Mouse (Mus musculus) layer of hippocampus, postnatal 10 days (tissue): ENCODE results near the gene Apba1. TPM values are rescaled to one million over a fixed set of nuclear protein-coding genes. Genes with fewer than 3 reads are reported as not detected.

Experiments used
- DNase-seq, 2 experiments: peaks; one replicate each; pipeline ENCODE4 v3.0.0; 2021; ENCODE audit warnings: low spot score in 2 of 2
- total RNA-seq, 2 experiments: library from RNA; stranded (reverse); gene quantifications; 2 replicates each; pipeline ENCODE4 v1.2.3; 2021

The Apba1 gene
- total RNA-seq, 2 experiments from 2014 or later = 214 to 218 TPM

DNA sequence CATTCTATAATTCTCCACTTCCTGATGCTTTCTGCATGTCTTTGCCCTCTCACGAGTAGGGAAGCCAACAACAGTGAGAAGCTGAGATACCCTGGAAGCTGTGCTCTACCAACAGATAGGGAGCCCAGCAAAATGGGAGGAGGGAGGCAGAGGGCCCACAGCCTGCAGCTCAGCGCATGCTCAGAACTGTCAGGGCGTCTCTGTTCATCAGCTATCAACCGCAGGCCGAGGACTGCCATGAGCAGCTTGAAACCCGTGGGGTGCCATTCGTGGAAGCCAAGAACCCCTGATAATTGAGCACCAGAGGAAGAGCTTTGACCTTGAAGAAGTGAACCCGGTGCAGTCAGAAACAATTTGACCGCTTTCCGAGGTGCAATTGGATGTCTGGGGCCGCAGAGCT is 108.4 kb downstream of the Apba1 start:
- no peak for DNase-seq

DNA sequence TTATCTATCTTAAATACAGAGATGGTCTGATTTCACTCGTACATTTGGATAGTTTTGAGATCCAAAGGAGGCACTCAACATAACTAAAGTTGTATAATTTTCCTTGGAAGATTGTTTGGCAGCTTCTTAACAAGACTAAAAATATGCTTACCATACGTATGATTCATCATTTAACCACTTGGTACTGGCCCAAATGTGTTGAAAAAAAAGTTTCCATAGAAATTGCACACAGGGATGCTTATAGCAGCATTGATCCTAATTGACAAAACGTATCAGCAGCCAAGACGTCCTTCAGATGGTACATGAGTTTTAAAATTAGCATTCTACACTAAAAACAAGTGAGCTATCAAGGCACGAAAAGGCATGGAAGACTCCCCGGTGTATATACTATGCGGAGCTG is 108.9 kb downstream of the Apba1 start:
- no peak for DNase-seq

GRCm38 (mm10) chr19:23874502-23874901 is 115.8 kb downstream of the Apba1 start:
- DNase-seq = no peak

GRCm38 (mm10) chr19:23875819-23876218 is 117.1 kb downstream of the Apba1 start:
- DNase-seq = no peak

- DNase-seq = peak; percentile 71
These were observed 121.2 kb downstream of the Apba1 start for GRCm38 (mm10) chr19:23879862-23880261.

GRCm38 (mm10) chr19:23886169-23886568 is 127.5 kb downstream of the Apba1 start:
- no peak for DNase-seq

DNA sequence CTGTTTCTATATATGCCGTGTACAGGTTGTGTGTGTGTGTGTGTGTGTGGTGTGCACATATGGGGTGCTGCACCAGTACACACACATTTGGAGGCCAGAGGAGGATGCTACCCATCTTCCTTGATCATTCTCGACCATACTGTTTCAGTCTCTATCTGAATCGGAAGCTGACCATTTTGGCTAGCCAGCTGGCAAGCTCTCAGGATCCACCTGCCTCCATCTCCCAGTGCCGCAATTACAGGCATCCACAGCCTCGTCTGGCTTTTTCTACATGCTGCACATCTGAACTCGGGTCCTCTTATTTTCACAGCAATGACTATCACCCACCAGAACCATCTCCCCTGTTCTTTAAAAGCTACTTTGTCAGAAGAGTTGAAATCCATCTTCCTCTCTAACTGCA is 132.7 kb downstream of the Apba1 start:
- no peak for DNase-seq

- DNase-seq = peak; percentile 27 to 38
These were observed 133.9 kb downstream of the Apba1 start for GRCm38 (mm10) chr19:23892633-23893032.

DNA sequence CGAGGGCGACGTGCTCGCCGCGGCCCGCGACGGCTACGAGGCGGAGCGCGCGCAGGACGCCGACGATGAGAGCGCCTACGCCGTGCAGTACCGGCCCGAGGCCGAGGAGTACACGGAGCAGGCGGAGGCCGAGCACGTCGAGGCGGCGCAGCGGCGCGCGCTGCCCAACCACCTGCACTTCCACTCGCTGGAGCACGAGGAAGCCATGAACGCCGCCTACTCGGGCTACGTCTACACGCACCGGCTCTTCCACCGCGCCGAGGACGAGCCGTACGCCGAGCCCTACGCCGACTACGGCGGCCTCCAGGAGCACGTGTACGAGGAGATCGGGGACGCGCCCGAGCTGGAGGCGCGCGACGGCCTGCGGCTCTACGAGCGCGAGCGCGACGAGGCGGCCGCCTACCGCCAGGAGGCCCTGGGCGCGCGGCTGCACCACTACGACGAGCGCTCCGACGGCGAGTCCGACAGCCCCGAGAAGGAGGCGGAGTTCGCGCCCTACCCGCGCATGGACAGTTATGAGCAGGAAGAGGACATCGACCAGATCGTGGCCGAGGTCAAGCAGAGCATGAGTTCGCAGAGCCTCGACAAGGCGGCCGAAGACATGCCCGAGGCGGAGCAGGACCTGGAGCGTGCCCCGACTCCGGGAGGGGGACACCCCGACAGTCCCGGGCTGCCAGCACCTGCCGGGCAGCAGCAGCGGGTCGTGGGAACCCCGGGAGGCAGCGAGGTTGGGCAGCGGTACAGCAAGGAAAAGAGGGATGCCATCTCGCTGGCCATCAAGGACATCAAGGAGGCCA is 134.6 kb downstream of the Apba1 start:
- DNase-seq = peak; percentile 62 to 76

DNA sequence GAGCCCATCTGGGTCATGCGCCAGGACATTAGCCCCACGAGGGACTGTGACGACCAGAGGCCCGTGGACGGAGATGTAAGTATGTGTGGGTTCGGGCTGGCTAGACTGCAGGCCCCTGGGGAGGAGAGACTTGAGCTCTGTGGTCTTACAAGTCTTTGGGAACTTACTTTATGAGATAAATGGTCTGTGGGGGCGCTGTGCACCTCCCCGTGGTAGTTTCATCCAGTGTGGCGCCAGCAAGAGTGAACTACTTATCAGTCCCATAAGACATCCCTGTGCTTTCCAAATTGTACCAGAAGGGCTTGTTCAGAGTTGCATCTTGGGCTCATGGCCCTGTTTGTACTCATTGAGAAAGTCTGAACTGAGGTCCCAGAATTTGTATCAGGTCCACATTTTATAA is 135.3 kb downstream of the Apba1 start:
- no peak for DNase-seq

GRCm38 (mm10) chr19:23894822-23895221 is 136.1 kb downstream of the Apba1 start:
- DNase-seq = no peak

DNA sequence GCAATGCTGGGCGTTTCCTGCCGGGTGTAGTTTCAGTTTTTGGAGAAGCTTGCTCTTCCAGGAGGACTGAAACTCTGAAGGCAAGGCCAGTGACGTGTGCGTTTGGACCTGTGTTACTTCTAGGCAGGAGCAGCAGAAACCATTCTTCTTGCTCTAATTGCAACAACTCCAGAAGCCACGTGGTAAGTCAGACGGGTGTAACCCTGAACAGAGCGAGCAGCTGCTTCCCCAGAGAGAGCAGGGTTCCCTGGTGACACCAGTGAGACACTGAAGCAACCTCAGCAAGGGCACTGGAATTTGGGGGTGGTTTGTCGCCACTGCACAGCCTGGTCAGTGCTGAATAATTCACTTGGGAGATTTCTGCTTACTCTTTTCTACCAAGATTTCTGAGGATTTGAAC is 138.2 kb downstream of the Apba1 start:
- DNase-seq = no peak

- no peak for DNase-seq
These were observed 139.8 kb downstream of the Apba1 start for GRCm38 (mm10) chr19:23898501-23898900.

DNA sequence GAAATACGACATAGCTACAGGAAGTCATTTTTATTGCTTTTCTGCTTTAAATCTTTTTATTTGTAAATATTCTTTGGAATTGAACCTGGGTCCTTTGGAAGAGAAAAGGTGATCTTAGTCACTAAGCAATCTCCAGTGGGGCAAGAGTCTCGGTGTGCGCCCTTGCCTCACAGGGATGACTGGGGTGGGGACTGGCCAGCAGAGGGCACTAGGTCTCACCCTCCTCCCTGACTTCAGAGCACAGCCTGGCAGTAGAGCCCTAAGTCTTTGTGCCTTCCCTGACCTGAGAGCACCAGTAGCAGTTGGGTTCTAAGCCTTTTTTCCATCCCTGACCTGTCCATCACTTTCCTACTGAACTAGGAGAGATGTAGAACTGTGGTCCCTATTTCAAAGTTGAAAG is 142.5 kb downstream of the Apba1 start:
- peak; percentile 45 to 63 for DNase-seq

GRCm38 (mm10) chr19:23901768-23902167 is 143.1 kb downstream of the Apba1 start:
- peak; percentile 50 to 66 for DNase-seq

DNA sequence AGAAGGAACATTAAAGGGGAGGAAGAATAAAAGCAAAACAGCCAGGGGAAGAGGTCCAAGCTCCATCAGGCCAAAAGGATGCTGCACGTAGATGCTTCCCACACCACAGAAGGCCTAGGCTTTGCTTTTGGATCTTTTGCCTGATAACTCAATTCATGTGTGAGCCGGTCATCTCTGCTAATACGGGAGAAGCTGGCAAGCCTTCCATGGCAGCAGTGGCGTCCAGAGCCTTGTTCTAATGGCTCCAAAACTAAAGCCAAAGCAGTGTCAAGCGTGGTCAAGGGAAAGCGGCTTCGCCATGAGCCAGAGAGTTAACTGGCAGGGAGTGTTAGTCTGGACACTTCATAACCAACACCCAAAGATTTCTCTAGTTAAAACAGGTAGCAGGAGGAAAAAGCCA is 144.4 kb downstream of the Apba1 start:
- DNase-seq = no peak

DNA sequence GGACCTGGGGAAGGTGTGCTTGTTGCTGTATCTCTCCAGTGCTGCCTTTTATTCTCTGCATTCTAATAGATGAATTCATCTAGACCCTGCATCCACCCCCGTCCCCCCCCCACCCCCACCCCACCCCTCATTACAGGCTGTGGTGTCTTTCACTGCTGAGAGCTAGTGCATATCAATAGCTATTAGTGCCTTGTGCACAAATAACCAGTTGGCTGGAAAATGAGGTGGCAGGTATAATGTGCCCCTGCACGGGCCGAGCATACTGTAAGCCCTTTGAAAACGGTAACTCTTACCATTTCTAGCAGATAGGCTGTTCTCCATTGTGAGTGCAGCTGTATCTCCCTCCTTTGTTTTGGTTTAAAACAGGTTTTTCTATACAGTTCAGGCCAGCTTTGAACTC is 146.2 kb downstream of the Apba1 start:
- no peak for DNase-seq

- DNase-seq = no peak
These were observed 147.1 kb downstream of the Apba1 start for GRCm38 (mm10) chr19:23905772-23906171.

GRCm38 (mm10) chr19:23910345-23910744 is 151.7 kb downstream of the Apba1 start:
- no peak for DNase-seq

- no peak for DNase-seq
These were observed 160.9 kb downstream of the Apba1 start for GRCm38 (mm10) chr19:23919384-23920219.

- no peak for DNase-seq
These were observed 161.5 kb downstream of the Apba1 start for GRCm38 (mm10) chr19:23920220-23920544.

DNA sequence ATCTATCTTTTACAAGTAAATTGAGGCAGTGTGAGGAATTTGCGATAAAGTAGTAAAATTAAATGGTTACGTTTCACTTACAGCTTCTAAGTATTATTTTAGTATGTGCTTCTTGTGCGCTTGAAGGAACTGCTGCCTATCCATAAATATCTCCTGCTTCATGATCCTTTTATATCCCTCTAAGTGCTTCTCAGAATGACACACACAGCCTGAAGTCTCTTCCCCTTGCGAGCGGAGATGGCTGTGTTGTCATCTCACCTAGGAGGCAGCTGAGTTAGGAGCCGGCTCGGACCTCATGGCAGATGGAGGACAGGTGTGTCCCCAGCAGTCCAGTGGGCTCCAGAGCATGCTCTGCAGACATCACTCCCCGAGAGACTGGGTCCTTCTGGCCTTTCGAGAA is 163.9 kb downstream of the Apba1 start:
- DNase-seq = no peak

DNA sequence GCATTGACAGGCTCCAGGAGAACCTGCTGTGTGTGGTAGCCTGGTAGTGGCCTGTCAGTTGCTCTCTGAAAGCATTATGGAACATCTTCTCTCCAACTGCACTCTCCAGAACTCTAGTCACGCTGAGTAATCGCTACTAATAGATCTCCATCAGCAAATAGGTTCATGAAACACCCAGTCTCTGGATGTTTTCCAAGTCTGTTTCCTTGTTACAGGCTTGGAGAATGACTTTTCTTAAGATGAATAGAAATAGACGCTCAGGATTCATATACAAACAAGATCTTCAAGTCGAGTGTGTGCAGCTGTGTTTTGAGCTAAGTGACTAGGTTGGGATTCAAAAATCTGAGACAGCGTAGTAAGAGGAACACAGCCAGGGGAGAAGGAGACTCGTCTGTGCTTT is 165.4 kb downstream of the Apba1 start:
- no peak for DNase-seq
